8 mouse cellular contexts compared by ENCODE assay signal in genomic region chr9:45300422-45301104, GRCm38 (mm10). TPM values are rescaled to one million over a fixed set of nuclear protein-coding genes. Genes with fewer than 3 reads are reported as not detected.
DNase-seq lines count a peak whose midpoint lies in the region; ATAC-seq lines count a peak whose summit lies in the region.

No protein-coding gene starts in this region.

- no peak overlapping the region for H3K27ac ChIP-seq in embryonic facial prominence, embryonic 14.5 days (replicated peaks; ENCODE audit: low read depth, low read length)
- H3K27ac ChIP-seq in kidney, embryonic 14.5 days (ENCODE audit: low read depth, low read length): no peak overlapping the region
- H3K27ac ChIP-seq in limb, embryonic 15.5 days: no peak overlapping the region

- no peaks in the 10 kb centered on the region for H3K4me1 ChIP-seq in embryonic facial prominence, embryonic 14.5 days (ENCODE audit: control insufficient read depth, insufficient read depth, low read length)
- no peaks in the 10 kb centered on the region for H3K4me1 ChIP-seq in kidney, embryonic 14.5 days (ENCODE audit: control insufficient read depth, insufficient read depth, low read length)
- peaks cover 11% of the 10 kb centered on the region; the same call in 1 of the 2 replicates for H3K4me1 ChIP-seq in limb, embryonic 15.5 days

- H3K9ac ChIP-seq in embryonic facial prominence, embryonic 14.5 days (ENCODE audit: low read depth, low read length): 0 out of 2 replicates have a peak overlapping the region, but pooled peaks have one; percentile 37
- peak overlapping the region; percentile 5; the same call in 1 of the 2 replicates for H3K9ac ChIP-seq in kidney, embryonic 14.5 days (ENCODE audit: low read depth, low read length)
- peak overlapping the region; percentile 17; the same call in 1 of the 2 replicates for H3K9ac ChIP-seq in limb, embryonic 15.5 days

- H3K27me3 ChIP-seq in embryonic facial prominence, embryonic 14.5 days (replicated peaks; ENCODE audit: control insufficient read depth, insufficient read depth, low read length): no peaks in the 10 kb centered on the region
- no peaks in the 10 kb centered on the region for H3K27me3 ChIP-seq in kidney, embryonic 14.5 days (ENCODE audit: control insufficient read depth, insufficient read depth, low read length)
- no peaks in the 10 kb centered on the region for H3K27me3 ChIP-seq in limb, embryonic 15.5 days

- H3K9me3 ChIP-seq in embryonic facial prominence, embryonic 14.5 days (ENCODE audit: control insufficient read depth, low read length): 0 out of 2 replicates have a peak, but pooled peaks cover 4% of the 10 kb centered on the region
- no peaks in the 10 kb centered on the region; the same call in 1 of the 2 replicates for H3K9me3 ChIP-seq in kidney, embryonic 14.5 days (ENCODE audit: control insufficient read depth, low read length)
- H3K9me3 ChIP-seq in limb, embryonic 15.5 days: no peaks in the 10 kb centered on the region

- peak; percentile 63 for DNase-seq in 3T3-L1 (ENCODE audit: low read depth, low spot score)
- DNase-seq in adrenal gland, postnatal 4 days (ENCODE audit: low spot score in 2 of 2): peak; percentile 79 to 84
- DNase-seq in embryonic facial prominence, embryonic 14.5 days (ENCODE audit: low spot score): peak; percentile 96
- peak; percentile 91 to 94 for DNase-seq in heart, adult 9 months (ENCODE audit: low spot score in 2 of 2)
- peak; percentile 88 to 92 for DNase-seq in monocyte, adult 2 months (ENCODE audit: low read depth in 1 of 2, low spot score in 2 of 2)
- peak; percentile 89 to 92 for DNase-seq in spleen, postnatal 36 days (ENCODE audit: low spot score in 2 of 2)

- H3K4me2 ChIP-seq in embryonic facial prominence, embryonic 14.5 days (ENCODE audit: low read depth, low read length): peak overlapping the region; percentile 55
- H3K4me2 ChIP-seq in kidney, embryonic 14.5 days (replicated peaks; ENCODE audit: low read depth, low read length): peak overlapping the region; percentile 44
- peak overlapping the region; percentile 50 for H3K4me2 ChIP-seq in limb, embryonic 15.5 days

- H3K36me3 ChIP-seq in embryonic facial prominence, embryonic 14.5 days (ENCODE audit: control insufficient read depth, insufficient read depth, low read length): no peaks in the 10 kb centered on the region
- no peaks in the 10 kb centered on the region for H3K36me3 ChIP-seq in kidney, embryonic 14.5 days (ENCODE audit: control insufficient read depth, insufficient read depth, low read length)
- no peaks in the 10 kb centered on the region for H3K36me3 ChIP-seq in limb, embryonic 15.5 days

- peak overlapping the region; percentile 24 for H3K4me3 ChIP-seq in embryonic facial prominence, embryonic 14.5 days (ENCODE audit: low read depth, low read length)
- peak overlapping the region; percentile 29; the same call in 1 of the 2 replicates for H3K4me3 ChIP-seq in kidney, embryonic 14.5 days (ENCODE audit: low read length)
- H3K4me3 ChIP-seq in limb, embryonic 15.5 days: peak overlapping the region; percentile 36

- WGBS in embryonic facial prominence, embryonic 14.5 days: 13% methylated on average over 20 of the region's 20 CpGs
- 20% methylated on average over 20 of the region's 20 CpGs for WGBS in kidney, embryonic 14.5 days
- WGBS in limb, embryonic 15.5 days: 14% methylated on average over 20 of the region's 20 CpGs

- peak; percentile 90 for ATAC-seq in embryonic facial prominence, embryonic 14.5 days (ENCODE audit: low read depth)
- ATAC-seq in kidney, embryonic 14.5 days (ENCODE audit: low FRiP score, low TSS enrichment): peak; percentile 86
- peak; percentile 75 for ATAC-seq in limb, embryonic 15.5 days (ENCODE audit: insufficient number of reproducible peaks, low FRiP score, low TSS enrichment, low read depth)

RNA-seq across cellular contexts. Expression of gene Tmprss13, which starts 18.3 kb away (rescaled TPM):
- total RNA-seq in adrenal gland, postnatal 4 days (2021): under 1 TPM; 0.17 to 0.28 TPM
- polyA plus RNA-seq in embryonic facial prominence, embryonic 14.5 days (2014; fragmentation: Nextera tagmentation; extraction: Ambion mirVana): 2.6 and 3.3 TPM in 2 replicates
- polyA plus RNA-seq in kidney, embryonic 14.5 days (2014; fragmentation: Nextera tagmentation; extraction: Ambion mirVana): 0.06 and 0.08 TPM in 2 replicates
- polyA plus RNA-seq in limb, embryonic 15.5 days (2015; fragmentation: Nextera tagmentation; extraction: Ambion mirVana): 14.6 and 14.7 TPM in 2 replicates

RNA-seq across cellular contexts. Expression of gene Il10ra, which starts 31.6 kb away (rescaled TPM):
- total RNA-seq in adrenal gland, postnatal 4 days (2021): 1 to 10 TPM; 2.6 to 2.7 TPM
- polyA plus RNA-seq in embryonic facial prominence, embryonic 14.5 days (2014; fragmentation: Nextera tagmentation; extraction: Ambion mirVana): 1.2 TPM in 2 replicates
- polyA plus RNA-seq in kidney, embryonic 14.5 days (2014; fragmentation: Nextera tagmentation; extraction: Ambion mirVana): 0.31 and 0.97 TPM in 2 replicates
- 1.3 and 1.4 TPM in 2 replicates for polyA plus RNA-seq in limb, embryonic 15.5 days (2015; fragmentation: Nextera tagmentation; extraction: Ambion mirVana)
